Mouse (Mus musculus) bone marrow, adult 2 months (tissue): ENCODE results near the gene Cdr2l. TPM values are rescaled to one million over a fixed set of nuclear protein-coding genes. Genes with fewer than 3 reads are reported as not detected.

Source experiments
- H3K27ac ChIP-seq: fragments of 200-500 bp; 2 replicates; pipeline ENCODE4 v1.5.1; 2012; ENCODE audit warnings: low read depth, mild to moderate bottlenecking, control low read depth, inconsistent platforms, low read length; ENCODE audit not compliant: control insufficient read depth, poor library complexity, insufficient read depth
- H3K4me1 ChIP-seq: fragments of 200-500 bp; 2 replicates; pipeline ENCODE4 v1.6.1; 2011; ENCODE audit warnings: low read length; ENCODE audit not compliant: control insufficient read depth, insufficient read depth
- H3K4me3 ChIP-seq: fragments of 200-500 bp; replicated peaks from 2 replicates; pipeline ENCODE3; 2011; ENCODE audit warnings: mild to moderate bottlenecking, low read depth, low read length, control low read depth; ENCODE audit not compliant: control insufficient read depth
- CTCF ChIP-seq: fragments of 200-500 bp; IDR thresholded peaks from 2 replicates; pipeline ENCODE4 v1.5.1; 2011; ENCODE audit warnings: low read length, control low read depth; ENCODE audit not compliant: control insufficient read depth, insufficient read depth
- POLR2A ChIP-seq: fragments of 200-500 bp; IDR thresholded peaks from 2 replicates; pipeline ENCODE4 v1.6.1; 2011; ENCODE audit warnings: low read depth, mild to moderate bottlenecking, control low read depth, low read length, borderline replicate concordance; ENCODE audit not compliant: control insufficient read depth
- WGBS: fragments of 180-500 bp; shearing (Covaris S2); methylation state at CpG from one replicate; pipeline ENCODE4 v1.1.7; 2018; 5-methylcytosine and 5-hydroxymethylcytosine counted together
- polyA plus RNA-seq: library from polyadenylated mRNA; stranded (reverse); fragments of >200 nt; gene quantifications from 2 replicates; pipeline ENCODE4 v1.2.4, GENCODE M21; 2011; ENCODE audit warnings: low replicate concordance; ENCODE audit not compliant: missing spikeins, insufficient read depth, insufficient read length

Cdr2l gene
- polyA plus RNA-seq, 1 experiment, result 3.1 TPM

GRCm38 (mm10) chr11:115406858-115407401, 25.2 kb downstream of the Cdr2l start:
- H3K4me1 ChIP-seq, result peaks cover 7% of the 10 kb centered on the region
- TF ChIP-seq POLR2A (no peak), CTCF (no peak)
- H3K27ac ChIP-seq, result no peak overlapping the region; the same call in 1 of the 2 replicates
- no peak overlapping the region for H3K4me3 ChIP-seq
- WGBS, result 82% methylated on average over 17 of the region's 17 CpGs

GRCm38 (mm10) chr11:115408266-115408920, 26.7 kb downstream of the Cdr2l start:
- Histone ChIP-seq H3K4me3 (no peak overlapping the region), H3K27ac (peak overlapping the region; percentile 84), H3K4me1 (peaks cover 7% of the 10 kb centered on the region)
- TF ChIP-seq POLR2A, result no peak
- no peak for TF ChIP-seq CTCF
- 30% methylated on average over 6 of the region's 6 CpGs for WGBS

GRCm38 (mm10) chr11:115409556-115409955, 27.8 kb downstream of the Cdr2l start:
- TF ChIP-seq CTCF (no peak), POLR2A (no peak)
- H3K4me3 ChIP-seq, result no peak overlapping the region
- WGBS, result 86% methylated on average over 7 of the region's 7 CpGs
- peaks cover 6% of the 10 kb centered on the region for H3K4me1 ChIP-seq
- H3K27ac ChIP-seq, result no peak overlapping the region

GRCm38 (mm10) chr11:115419531-115420237, 38.0 kb downstream of the Cdr2l start, which contains the start of the genes Atp5h and Kctd2:
Gene Atp5h, minus strand, starts transcription at chr11:115419962.
Gene Kctd2, plus strand, starts transcription at chr11:115420128.
- TF ChIP-seq CTCF (no peak), POLR2A (peak; percentile 65; the same call in 1 of the 2 replicates)
- H3K4me3 ChIP-seq, result peak within 1 kb of the TSS; percentile 78
- peaks cover 1% of the 10 kb centered on the region; the same call in 1 of the 2 replicates for H3K4me1 ChIP-seq
- peak within 1 kb of the TSS; percentile 25 for H3K27ac ChIP-seq
- under 1% methylated on average over 56 of the region's 56 CpGs for WGBS

DNA sequence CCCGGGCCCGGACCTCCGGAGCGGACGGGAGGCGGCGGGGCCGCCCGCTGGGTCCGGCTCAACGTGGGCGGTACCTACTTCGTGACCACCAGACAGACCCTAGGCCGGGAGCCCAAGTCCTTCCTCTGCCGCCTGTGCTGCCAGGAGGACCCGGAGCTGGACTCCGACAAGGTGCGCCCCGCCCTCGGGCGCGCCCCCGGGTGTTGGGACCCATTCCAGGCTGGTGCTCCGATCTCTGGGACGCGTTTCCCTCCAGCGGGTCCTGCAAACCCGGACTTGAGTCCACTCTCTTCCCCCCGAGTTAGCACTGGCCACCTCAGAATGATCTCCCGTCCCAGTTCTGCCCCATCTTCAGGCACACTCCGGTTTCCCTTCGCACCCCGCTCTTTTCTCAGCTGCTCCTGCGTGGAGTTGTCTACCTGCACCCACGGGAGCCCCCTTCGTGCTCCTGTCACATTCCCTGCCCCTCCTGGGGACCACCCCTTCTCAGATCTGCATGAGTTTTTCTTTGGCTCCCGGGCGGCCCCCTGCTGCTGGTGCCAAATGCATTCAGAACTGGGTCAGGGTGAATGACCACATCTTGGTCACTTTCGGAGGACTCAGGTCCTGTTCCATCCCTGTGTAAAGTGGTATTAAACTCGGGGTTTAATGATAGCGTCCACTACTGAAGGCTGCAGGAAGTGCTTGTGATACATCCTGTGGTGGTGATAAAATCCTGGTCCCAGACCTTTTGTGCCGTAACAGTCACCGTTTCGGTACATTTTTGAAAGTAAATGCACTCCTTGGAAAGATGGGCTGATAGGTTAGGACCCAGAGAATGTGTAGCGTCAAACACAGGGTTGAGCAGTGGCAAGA, 38.8 kb downstream of the Cdr2l start:
- Histone ChIP-seq H3K4me1 (peaks cover 1% of the 10 kb centered on the region; the same call in 1 of the 2 replicates), H3K27ac (peak overlapping the region; percentile 25; the same call in 1 of the 2 replicates), H3K4me3 (peak overlapping the region; percentile 68)
- TF ChIP-seq CTCF, result no peak
- no peak for TF ChIP-seq POLR2A
- WGBS, result under 1% methylated on average over 45 of the region's 45 CpGs

- no peak overlapping the region for H3K4me3 ChIP-seq
- no peak overlapping the region for H3K27ac ChIP-seq
- WGBS, result 71% methylated on average over 1 of the region's 1 CpGs
- H3K4me1 ChIP-seq, result peaks cover 1% of the 10 kb centered on the region; the same call in 1 of the 2 replicates
- TF ChIP-seq POLR2A, result no peak
- TF ChIP-seq CTCF, result no peak
These were observed 39.6 kb downstream of the Cdr2l start for GRCm38 (mm10) chr11:115421328-115421727.

DNA sequence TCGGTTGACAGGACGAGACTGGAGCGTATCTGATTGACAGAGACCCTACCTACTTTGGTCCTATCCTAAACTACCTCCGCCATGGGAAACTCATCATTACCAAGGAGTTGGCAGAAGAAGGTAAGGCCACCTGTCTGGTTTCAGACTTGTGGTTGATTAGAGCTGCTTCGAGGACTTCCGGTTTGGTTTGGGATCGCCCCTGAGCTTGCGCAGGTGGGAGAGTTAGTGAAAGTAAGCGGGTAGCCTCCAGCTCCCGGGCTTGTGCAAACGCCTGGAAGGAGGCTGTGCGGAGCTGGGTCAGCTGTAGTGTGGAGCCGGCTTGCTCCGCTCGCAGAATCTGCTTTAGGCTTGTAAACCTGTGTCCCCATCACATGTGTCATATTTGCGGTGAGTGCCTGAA, 40.3 kb downstream of the Cdr2l start:
- no peak for TF ChIP-seq POLR2A
- TF ChIP-seq CTCF, result no peak
- Histone ChIP-seq H3K27ac (no peak overlapping the region), H3K4me3 (no peak overlapping the region), H3K4me1 (peaks cover 1% of the 10 kb centered on the region; the same call in 1 of the 2 replicates)
- WGBS, result 91% methylated on average over 16 of the region's 16 CpGs

- 69% methylated on average over 3 of the region's 3 CpGs for WGBS
These were observed 41.4 kb downstream of the Cdr2l start for GRCm38 (mm10) chr11:115423091-115423490.

More at GRCm38 (mm10) chr11:115423091-115423490, 41.4 kb downstream of the Cdr2l start:
- peaks cover 1% of the 10 kb centered on the region; the same call in 1 of the 2 replicates for H3K4me1 ChIP-seq
- H3K4me3 ChIP-seq, result no peak overlapping the region
- H3K27ac ChIP-seq, result no peak overlapping the region
- TF ChIP-seq POLR2A (no peak), CTCF (no peak)
